Comparison of ENCODE assay signal across 9 mouse cellular contexts in genomic region chr12:69814272-69814671, GRCm38 (mm10). TPM values are rescaled to one million over a fixed set of nuclear protein-coding genes. Genes with fewer than 3 reads are reported as not detected.
DNase-seq lines count a peak whose midpoint lies in the region; ATAC-seq and TF ChIP-seq lines count a peak whose summit lies in the region.
"Had no signal": no experiment of that assay in that cellular context is flagged by ENCODE, and none has a peak within 500 bp of the region (broad histone marks: within the 10 kb centered on the region; RNA-seq: fewer than 3 reads in every experiment).

No protein-coding gene starts in this region.

- peaks cover 79% of the 10 kb centered on the region for H3K36me3 ChIP-seq in forebrain, embryonic 10.5 days (replicated peaks)
- peaks cover 51% of the 10 kb centered on the region for H3K36me3 ChIP-seq in forebrain, embryonic 12.5 days (replicated peaks)
- peaks cover 87% of the 10 kb centered on the region for H3K36me3 ChIP-seq in heart, postnatal 0 days (replicated peaks; ENCODE audit: control insufficient read depth, insufficient read depth, low read length)

- no peak overlapping the region for H3K4me3 ChIP-seq in forebrain, embryonic 10.5 days
- no peak overlapping the region for H3K4me3 ChIP-seq in forebrain, embryonic 12.5 days (replicated peaks)
- no peak overlapping the region for H3K4me3 ChIP-seq in heart, postnatal 0 days (ENCODE audit: low read depth, low read length)
- no peak overlapping the region for H3K4me3 ChIP-seq in olfactory bulb, adult 2 months (ENCODE audit: insufficient read depth, low read depth, low read length)
- H3K4me3 ChIP-seq: limb, embryonic 13.5 days had no signal

- H3K9ac ChIP-seq in forebrain, embryonic 12.5 days, result no peak overlapping the region
- H3K9ac ChIP-seq in heart, postnatal 0 days (replicated peaks; ENCODE audit: low read depth, low read length), result no peak overlapping the region
- H3K9ac ChIP-seq: limb, embryonic 13.5 days had no signal

- peak overlapping the region; percentile 66 for H3K27ac ChIP-seq in forebrain, embryonic 10.5 days
- no peak overlapping the region for H3K27ac ChIP-seq in forebrain, embryonic 12.5 days
- H3K27ac ChIP-seq in heart, postnatal 0 days (ENCODE audit: low read depth), result no peak overlapping the region
- H3K27ac ChIP-seq in olfactory bulb, adult 2 months (ENCODE audit: insufficient read depth, low read depth, low read length), result 0 out of 2 replicates have a peak overlapping the region, but pooled peaks have one; percentile 10
- H3K27ac ChIP-seq: limb, embryonic 13.5 days had no signal

- DNase-seq in forebrain, embryonic 10.5 days (ENCODE audit: extremely low spot score, low spot score), result peak; percentile 47
- peak; percentile 49 for DNase-seq in ovary, postnatal 36 days (ENCODE audit: low spot score)
- DNase-seq in ovary, postnatal 10 days (ENCODE audit: low spot score), result no peak
- no peak for DNase-seq in heart, postnatal 0 days (ENCODE audit: low spot score)
- no peak for DNase-seq in spleen, postnatal 10 days (ENCODE audit: low spot score in 2 of 2)

- no peak overlapping the region for H3K4me2 ChIP-seq in forebrain, embryonic 12.5 days
- H3K4me2 ChIP-seq in heart, postnatal 0 days (ENCODE audit: low read depth, low read length), result no peak overlapping the region
- H3K4me2 ChIP-seq: limb, embryonic 13.5 days had no signal

- ATAC-seq in forebrain, embryonic 12.5 days (ENCODE audit: low FRiP score), result no peak
- peak; percentile 72 for ATAC-seq in heart, postnatal 0 days (ENCODE audit: insufficient read depth, low read depth)
- ATAC-seq in activated CD4-positive, CD25-positive, alpha-beta regulatory T cell, adult 4 months, result no peak

- no peak for TF ChIP-seq CTCF in heart, postnatal 0 days (IDR thresholded peaks at IDR 0.05; ENCODE audit: low read depth)
- no peak for TF ChIP-seq CTCF in olfactory bulb, adult 2 months (IDR thresholded peaks at IDR 0.05; ENCODE audit: insufficient read depth, low read depth, low read length)

- no peak for TF ChIP-seq POLR2A in olfactory bulb, adult 2 months (IDR thresholded peaks at IDR 0.05; ENCODE audit: insufficient read depth, low read depth, low read length)

- no peaks in the 10 kb centered on the region for H3K9me3 ChIP-seq in forebrain, embryonic 10.5 days
- H3K9me3 ChIP-seq in forebrain, embryonic 12.5 days, result no peaks in the 10 kb centered on the region
- H3K9me3 ChIP-seq in heart, postnatal 0 days (replicated peaks; ENCODE audit: control insufficient read depth, low read length), result no peaks in the 10 kb centered on the region
- H3K9me3 ChIP-seq: limb, embryonic 13.5 days had no signal

- 8% methylated on average over 6 of the region's 6 CpGs for WGBS in forebrain, embryonic 10.5 days
- WGBS in forebrain, embryonic 12.5 days, result 15% methylated on average over 6 of the region's 6 CpGs
- 36% methylated on average over 6 of the region's 6 CpGs for WGBS in heart, postnatal 0 days
- WGBS in olfactory bulb, adult 2 months, result 23% methylated on average over 6 of the region's 6 CpGs

- TF ChIP-seq EP300 in heart, postnatal 0 days (IDR thresholded peaks at IDR 0.05; ENCODE audit: low read depth), result no peak

- peaks cover 30% of the 10 kb centered on the region for H3K4me1 ChIP-seq in forebrain, embryonic 10.5 days
- peaks cover 16% of the 10 kb centered on the region for H3K4me1 ChIP-seq in forebrain, embryonic 12.5 days
- H3K4me1 ChIP-seq in heart, postnatal 0 days (ENCODE audit: control insufficient read depth, insufficient read depth), result no peaks in the 10 kb centered on the region
- peaks cover 6% of the 10 kb centered on the region for H3K4me1 ChIP-seq in olfactory bulb, adult 2 months (ENCODE audit: control insufficient read depth, insufficient read depth, low read length)
- H3K4me1 ChIP-seq: limb, embryonic 13.5 days had no signal

- H3K27me3 ChIP-seq in forebrain, embryonic 10.5 days (ENCODE audit: poor library complexity, severe bottlenecking), result no peaks in the 10 kb centered on the region
- H3K27me3 ChIP-seq in forebrain, embryonic 12.5 days, result no peaks in the 10 kb centered on the region
- H3K27me3 ChIP-seq in heart, postnatal 0 days (ENCODE audit: control insufficient read depth, insufficient read depth, low read length), result no peaks in the 10 kb centered on the region
- H3K27me3 ChIP-seq: limb, embryonic 13.5 days had no signal

RNA-seq across cellular contexts. Expression of gene Cdkl1, which starts 23.2 kb away (rescaled TPM):
- 0.44 and 1.1 TPM in 2 replicates for polyA plus RNA-seq in forebrain, embryonic 10.5 days (2016; fragmentation: Nextera tagmentation; extraction: Ambion mirVana)
- polyA plus RNA-seq in forebrain, embryonic 12.5 days (2016; fragmentation: Nextera tagmentation; extraction: Ambion mirVana), result 0.47 and 0.93 TPM in 2 replicates
- total RNA-seq in heart, postnatal 0 days (2014; rRNA removed; ENCODE audit: low replicate concordance), result 3.8 and 6.6 TPM in 2 replicates
- 6.0 and 6.5 TPM in 2 replicates for polyA plus RNA-seq in heart, postnatal 0 days (2015; fragmentation: Nextera tagmentation; extraction: Ambion mirVana)
- not detected in 2 replicates for polyA plus RNA-seq in olfactory bulb, adult 2 months (2012; ENCODE audit: insufficient read depth, insufficient read length, low replicate concordance, missing spikeins)
- not detected for polyA plus RNA-seq in activated CD4-positive, CD25-positive, alpha-beta regulatory T cell, adult 4 months (2017; shearing (Covaris generic))

Comparison
In these comparisons a context has a peak if more than half of its experiments do, and no peak if none do; other contexts are left out.
1. DNase-seq: peak in forebrain, embryonic 10.5 days (single experiment) and ovary, postnatal 36 days (single experiment); none in ovary, postnatal 10 days (single experiment), heart, postnatal 0 days (single experiment) and spleen, postnatal 10 days (0 of 2).
2. H3K27ac ChIP-seq: peak in forebrain, embryonic 10.5 days (single experiment) and olfactory bulb, adult 2 months (single experiment); none in forebrain, embryonic 12.5 days (single experiment) and heart, postnatal 0 days (single experiment).